ENCODE assay signal across 23 mouse cellular contexts in genomic region chr8:126300350-126300749, GRCm38 (mm10). TPM values are rescaled to one million over a fixed set of nuclear protein-coding genes. Genes with fewer than 3 reads are reported as not detected.
DNase-seq lines count a peak whose midpoint lies in the region; ATAC-seq and TF ChIP-seq lines count a peak whose summit lies in the region.
"Had no signal": no experiment of that assay in that cellular context is flagged by ENCODE, and none has a peak within 500 bp of the region (broad histone marks: within the 10 kb centered on the region; RNA-seq: fewer than 3 reads in every experiment).

No protein-coding gene starts in this region.

- H3K4me1 ChIP-seq in hindbrain, postnatal 0 days (ENCODE audit: insufficient read depth, low read length): 0 out of 2 replicates have a peak, but pooled peaks cover 6% of the 10 kb centered on the region
- peaks cover 18% of the 10 kb centered on the region for H3K4me1 ChIP-seq in hindbrain, embryonic 10.5 days (replicated peaks)
- H3K4me1 ChIP-seq in neural tube, embryonic 15.5 days: peaks cover 16% of the 10 kb centered on the region
- peaks cover 17% of the 10 kb centered on the region for H3K4me1 ChIP-seq in olfactory bulb, adult 2 months (ENCODE audit: control insufficient read depth, insufficient read depth, low read length)

- H3K27ac ChIP-seq in hindbrain, postnatal 0 days: no peak overlapping the region
- H3K27ac ChIP-seq in hindbrain, embryonic 10.5 days: no peak overlapping the region
- no peak overlapping the region for H3K27ac ChIP-seq in neural tube, embryonic 15.5 days (replicated peaks)
- H3K27ac ChIP-seq in olfactory bulb, adult 2 months (ENCODE audit: insufficient read depth, low read depth, low read length): no peak overlapping the region
- H3K27ac ChIP-seq: embryonic facial prominence, embryonic 15.5 days; forebrain, embryonic 10.5 days; heart, adult 2 months; heart, embryonic 15.5 days; hindbrain, embryonic 14.5 days had no signal

- no peak for TF ChIP-seq CTCF in hindbrain, postnatal 0 days (IDR thresholded peaks at IDR 0.05; ENCODE audit: low read depth)
- TF ChIP-seq CTCF in olfactory bulb, adult 2 months (IDR thresholded peaks at IDR 0.05; ENCODE audit: insufficient read depth, low read depth, low read length): no peak

- intact Hi-C loops in left cerebral cortex, postnatal 10 days (cut with DNase I): no loop called here

- WGBS in hindbrain, postnatal 0 days: 81% methylated on average over 5 of the region's 5 CpGs
- 87% methylated on average over 5 of the region's 5 CpGs for WGBS in hindbrain, embryonic 10.5 days
- 77% methylated on average over 5 of the region's 5 CpGs for WGBS in neural tube, embryonic 15.5 days
- WGBS in olfactory bulb, adult 2 months: 70% methylated on average over 5 of the region's 5 CpGs

- H3K9me3 ChIP-seq in hindbrain, postnatal 0 days (ENCODE audit: low read length): no peaks in the 10 kb centered on the region
- no peaks in the 10 kb centered on the region for H3K9me3 ChIP-seq in hindbrain, embryonic 10.5 days
- H3K9me3 ChIP-seq in neural tube, embryonic 15.5 days (replicated peaks): no peaks in the 10 kb centered on the region
- H3K9me3 ChIP-seq: embryonic facial prominence, embryonic 15.5 days; forebrain, embryonic 10.5 days; heart, embryonic 15.5 days had no signal

- no peak for ATAC-seq in cerebellum, adult (ENCODE audit: insufficient number of reproducible peaks, low FRiP score, low TSS enrichment)
- no peak for ATAC-seq in hindbrain, postnatal 0 days
- no peak for ATAC-seq in neural tube, embryonic 15.5 days (ENCODE audit: low FRiP score)
- ATAC-seq: forebrain, embryonic 14.5 days; intestine, embryonic 16.5 days had no signal

- H3K4me2 ChIP-seq in hindbrain, postnatal 0 days (ENCODE audit: low read depth, low read length): peak overlapping the region; percentile 82; the same call in 1 of the 2 replicates
- peak overlapping the region; percentile 3; the same call in 1 of the 2 replicates for H3K4me2 ChIP-seq in neural tube, embryonic 15.5 days
- H3K4me2 ChIP-seq: embryonic facial prominence, embryonic 15.5 days; heart, embryonic 11.5 days; heart, embryonic 15.5 days had no signal

- no peak overlapping the region for H3K9ac ChIP-seq in hindbrain, postnatal 0 days (replicated peaks; ENCODE audit: low read length)
- no peak overlapping the region for H3K9ac ChIP-seq in neural tube, embryonic 15.5 days (replicated peaks)
- H3K9ac ChIP-seq: embryonic facial prominence, embryonic 15.5 days; heart, embryonic 15.5 days; hindbrain, embryonic 14.5 days had no signal

- no peak for TF ChIP-seq POLR2A in olfactory bulb, adult 2 months (IDR thresholded peaks at IDR 0.05; ENCODE audit: insufficient read depth, low read depth, low read length)

- H3K4me3 ChIP-seq in hindbrain, postnatal 0 days (ENCODE audit: low read length): no peak overlapping the region
- no peak overlapping the region for H3K4me3 ChIP-seq in hindbrain, embryonic 10.5 days
- H3K4me3 ChIP-seq in neural tube, embryonic 15.5 days (replicated peaks): no peak overlapping the region
- H3K4me3 ChIP-seq in olfactory bulb, adult 2 months (ENCODE audit: insufficient read depth, low read depth, low read length): peak overlapping the region; percentile 22; the same call in 1 of the 2 replicates
- H3K4me3 ChIP-seq: embryonic facial prominence, embryonic 15.5 days; erythroblast, embryonic 14.5 days; forebrain, embryonic 10.5 days; heart, adult 2 months; heart, embryonic 15.5 days had no signal

- no peaks in the 10 kb centered on the region for H3K36me3 ChIP-seq in hindbrain, postnatal 0 days (ENCODE audit: insufficient read depth, low read length)
- no peaks in the 10 kb centered on the region for H3K36me3 ChIP-seq in hindbrain, embryonic 10.5 days
- H3K36me3 ChIP-seq in neural tube, embryonic 15.5 days: no peaks in the 10 kb centered on the region
- H3K36me3 ChIP-seq: embryonic facial prominence, embryonic 15.5 days; forebrain, embryonic 10.5 days; heart, embryonic 15.5 days had no signal

- no peaks in the 10 kb centered on the region for H3K27me3 ChIP-seq in hindbrain, postnatal 0 days (ENCODE audit: insufficient read depth, low read length)
- peaks cover 45% of the 10 kb centered on the region for H3K27me3 ChIP-seq in hindbrain, embryonic 10.5 days (ENCODE audit: insufficient read depth, poor library complexity, severe bottlenecking)
- H3K27me3 ChIP-seq in neural tube, embryonic 15.5 days (replicated peaks): peaks cover 10% of the 10 kb centered on the region

- peak; percentile 60 for DNase-seq in cerebellum, adult 9-10 months
- no peak for DNase-seq in hindbrain, postnatal 0 days (ENCODE audit: low spot score)
- DNase-seq in hindbrain, embryonic 10.5 days (ENCODE audit: low spot score): no peak
- no peak for DNase-seq in neural tube, embryonic 10.5 days (ENCODE audit: extremely low spot score, low spot score)
- no peak for DNase-seq in left cerebral cortex, postnatal 10 days (ENCODE audit: extremely low spot score in 1 of 2, low spot score in 2 of 2)
- DNase-seq: adrenal gland, adult 2 months; adrenal gland, postnatal 25 days; embryo, embryonic 11 days; gastrocnemius, postnatal 10 days; heart, adult 2 months; heart, postnatal 14 days had no signal

RNA-seq across cellular contexts. Expression of gene Slc35f3, which starts 2.0 kb away (rescaled TPM):
- 3.8 and 6.1 TPM in 2 replicates for total RNA-seq in hindbrain, postnatal 0 days (2014; rRNA removed)
- polyA plus RNA-seq in hindbrain, postnatal 0 days (2015; fragmentation: Nextera tagmentation; extraction: Ambion mirVana): 6.1 and 6.5 TPM in 2 replicates
- polyA plus RNA-seq in hindbrain, embryonic 10.5 days (2016; fragmentation: Nextera tagmentation; extraction: Ambion mirVana): 0.06 and 0.10 TPM in 2 replicates
- 4.8 and 5.3 TPM in 2 replicates for polyA plus RNA-seq in neural tube, embryonic 15.5 days (2015; fragmentation: Nextera tagmentation; extraction: Ambion mirVana)
- not detected in 2 replicates for polyA plus RNA-seq in olfactory bulb, adult 2 months (2012; ENCODE audit: insufficient read depth, insufficient read length, low replicate concordance, missing spikeins)
- 10 to 100 TPM; 16.8 to 19.0 TPM for total RNA-seq in left cerebral cortex, postnatal 10 days (2021)
- total RNA-seq: heart, adult 2 months; heart, postnatal 14 days; hematopoietic stem cell, adult 5-6 weeks had no signal
- polyA plus RNA-seq: erythroblast, embryonic 14.5 days; heart, adult 2 months; heart, embryonic 11.5 days; heart, embryonic 15.5 days had no signal
